Mouse (Mus musculus): ENCODE results near the gene Mreg. TPM values are rescaled to one million over a fixed set of nuclear protein-coding genes. Genes with fewer than 3 reads are reported as not detected.

Gene Mreg
- total and polyA plus RNA-seq, 3 experiments: not detected

DNA sequence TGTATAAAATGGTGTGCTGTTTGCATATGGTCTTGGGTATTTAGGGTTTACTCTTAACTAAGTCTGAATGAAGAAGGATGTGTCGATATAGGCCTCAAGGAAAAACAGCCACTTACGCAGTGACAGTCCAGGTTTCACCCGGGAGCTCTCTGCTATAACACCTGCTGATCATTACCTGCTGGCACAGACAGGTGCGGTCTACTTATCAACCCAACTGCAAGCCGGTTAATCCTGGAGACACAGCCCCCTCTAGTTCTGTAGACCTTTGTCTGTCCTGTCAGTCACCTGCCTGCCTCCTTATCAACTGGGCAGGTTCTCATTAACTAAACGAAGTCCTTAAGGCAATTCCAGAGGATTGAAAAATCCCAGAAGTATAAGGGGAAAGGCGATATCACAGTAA, 37.9 kb downstream of the Mreg start:
- DNase-seq (ENCODE audit: low read depth, low spot score): no peak
- Histone ChIP-seq H3K9me3 (replicated peaks; ENCODE audit: insufficient read depth, low read length) (no peaks in the 10 kb centered on the region), H3K4me3 (ENCODE audit: control insufficient read depth in 1 of 2, insufficient read depth in 1 of 2, low read depth in 2 of 2, low read length in 2 of 2) (no peak overlapping the region), H3K79me2 (ENCODE audit: control insufficient read depth, insufficient read depth, low read length, poor library complexity) (no peaks in the 10 kb centered on the region), H3K4me1 (ENCODE audit: control insufficient read depth in 1 of 2, insufficient read depth in 2 of 2, low read length in 2 of 2) (no peaks in the 10 kb centered on the region), H3K27ac (ENCODE audit: control insufficient read depth, low read depth, low read length) (no peak overlapping the region), H3K36me3 (ENCODE audit: control insufficient read depth in 1 of 2, insufficient read depth in 2 of 2, low read length in 2 of 2) (no peaks in the 10 kb centered on the region), H3K27me3 (ENCODE audit: control insufficient read depth in 1 of 2, insufficient read depth in 2 of 2, low read length in 2 of 2) (no peaks in the 10 kb centered on the region), H3K9ac (ENCODE audit: control insufficient read depth, low read depth, low read length, poor library complexity, severe bottlenecking) (no peak overlapping the region)
- no peak for TF ChIP-seq NELFE (IDR thresholded peaks at IDR 0.05; ENCODE audit: low read depth, low read length)
- TF ChIP-seq TAL1 (IDR thresholded peaks at IDR 0.05; ENCODE audit: low read length): no peak
- TF ChIP-seq KAT2A (conservative IDR thresholded peaks at IDR 0.05; ENCODE audit: low read depth, low read length): no peak
- TF ChIP-seq HCFC1 (IDR thresholded peaks at IDR 0.05; ENCODE audit: low read depth, low read length): no peak
- TF ChIP-seq POLR2AphosphoS5 (IDR thresholded peaks at IDR 0.05; ENCODE audit: borderline replicate concordance, low read depth, low read length): no peak
- TF ChIP-seq JUND (IDR thresholded peaks at IDR 0.05; ENCODE audit: low read depth, low read length): no peak
- no peak for TF ChIP-seq GATA1 (IDR thresholded peaks at IDR 0.05; ENCODE audit: low read depth, low read length)
- no peak for TF ChIP-seq E2F4 (IDR thresholded peaks at IDR 0.05; ENCODE audit: borderline replicate concordance, low read depth, low read length)
- TF ChIP-seq BHLHE40 (IDR thresholded peaks at IDR 0.05; ENCODE audit: borderline replicate concordance, low read depth, low read length): no peak
- TF ChIP-seq MAZ (IDR thresholded peaks at IDR 0.05; ENCODE audit: low read depth, low read length): no peak
- no peak for TF ChIP-seq TBP (IDR thresholded peaks at IDR 0.05; ENCODE audit: low read depth, low read length)
- no peak for TF ChIP-seq POLR2AphosphoS2 (IDR thresholded peaks at IDR 0.05; ENCODE audit: low read length)
- TF ChIP-seq RCOR1 (IDR thresholded peaks at IDR 0.05; ENCODE audit: low read depth, low read length): no peak

DNA sequence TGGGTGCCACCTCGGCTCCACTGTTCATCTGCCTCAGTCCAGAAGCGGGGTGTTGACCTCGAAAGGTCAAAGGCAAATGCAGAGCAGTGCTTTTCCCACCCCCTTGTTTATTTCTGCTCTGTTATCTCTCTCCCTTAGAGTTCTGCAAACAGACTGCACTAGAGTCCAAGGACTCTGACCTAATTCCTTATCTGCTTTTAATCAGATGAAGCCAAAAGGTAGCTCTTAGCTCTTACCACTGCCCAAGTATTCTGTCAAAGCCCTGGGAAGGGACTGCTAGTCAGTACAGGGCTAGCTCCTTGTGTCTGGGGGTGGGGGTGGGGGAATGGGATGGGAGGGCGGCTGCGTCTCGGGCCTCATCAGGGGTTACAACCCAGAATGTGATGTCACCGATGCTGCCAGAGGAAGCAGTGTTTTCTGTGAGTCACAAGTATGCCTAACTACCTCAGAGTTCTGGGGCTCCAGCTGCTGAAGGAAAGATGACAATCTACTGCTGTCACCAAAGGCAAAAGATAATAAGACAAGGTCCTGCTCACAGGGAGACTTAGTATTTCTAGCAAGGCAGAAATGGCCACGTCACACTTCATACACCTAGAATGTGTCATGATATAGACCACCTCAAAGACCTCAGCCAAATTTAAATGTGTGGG, 38.6 kb downstream of the Mreg start:
- H3K9me3 ChIP-seq (replicated peaks; ENCODE audit: insufficient read depth, low read length): no peaks in the 10 kb centered on the region
- no peaks in the 10 kb centered on the region for H3K36me3 ChIP-seq (ENCODE audit: control insufficient read depth in 1 of 2, insufficient read depth in 2 of 2, low read length in 2 of 2)
- no peaks in the 10 kb centered on the region for H3K79me2 ChIP-seq (ENCODE audit: control insufficient read depth, insufficient read depth, low read length, poor library complexity)
- no peaks in the 10 kb centered on the region for H3K4me1 ChIP-seq (ENCODE audit: control insufficient read depth in 1 of 2, insufficient read depth in 2 of 2, low read length in 2 of 2)
- no peak overlapping the region for H3K4me3 ChIP-seq (ENCODE audit: control insufficient read depth in 1 of 2, insufficient read depth in 1 of 2, low read depth in 2 of 2, low read length in 2 of 2)
- no peak overlapping the region for H3K9ac ChIP-seq (ENCODE audit: control insufficient read depth, low read depth, low read length, poor library complexity, severe bottlenecking)
- H3K27ac ChIP-seq (ENCODE audit: control insufficient read depth, low read depth, low read length): no peak overlapping the region
- TF ChIP-seq SIN3A (IDR thresholded peaks at IDR 0.05; ENCODE audit: low read length) (no peak), MYC (IDR thresholded peaks at IDR 0.05; ENCODE audit: low read depth, low read length) (no peak), GABPA (IDR thresholded peaks at IDR 0.05; ENCODE audit: low read depth, low read length) (no peak), ZKSCAN1 (IDR thresholded peaks at IDR 0.05; ENCODE audit: low read depth, low read length) (no peak), MEF2A (IDR thresholded peaks at IDR 0.05; ENCODE audit: extremely low read depth, insufficient replicate concordance, low read depth, low read length, poor library complexity, severe bottlenecking) (no peak)
- H3K27me3 ChIP-seq (ENCODE audit: control insufficient read depth in 1 of 2, insufficient read depth in 2 of 2, low read length in 2 of 2): no peaks in the 10 kb centered on the region
- no peak for DNase-seq (ENCODE audit: low read depth, low spot score)

Measured in MEL (cell line).